Mouse (Mus musculus) heart, adult 8-10 months (tissue): ENCODE results near the gene Znhit3. TPM values are rescaled to one million over a fixed set of nuclear protein-coding genes. Genes with fewer than 3 reads are reported as not detected.
A peak's percentile ranks its signal among the peaks of the same experiment; 100 is the strongest.

Experiments
- DNase-seq: peaks from one replicate; pipeline ENCODE4 v3.0.0; 2022; ENCODE audit warnings: low spot score
- total RNA-seq, 4 experiments: library from RNA; stranded (reverse); gene quantifications; 2 replicates each; pipeline ENCODE4 v1.2.4; 2022

Znhit3 gene
- total RNA-seq, 4 experiments from 2014 or later, result 9.6 to 12.6 (median 12.1) TPM

- DNase-seq, result no peak
Observed at GRCm38 (mm10) chr11:84920981-84921380, 4.8 kb upstream of the Znhit3 start.

- no peak for DNase-seq
Observed at GRCm38 (mm10) chr11:84919951-84920350, 3.8 kb upstream of the Znhit3 start.

GRCm38 (mm10) chr11:84919276-84919675 lies 3.1 kb upstream of the Znhit3 start:
- no peak for DNase-seq

- DNase-seq, result peak; percentile 88
Observed at GRCm38 (mm10) chr11:84918425-84918824, 2.3 kb upstream of the Znhit3 start.

GRCm38 (mm10) chr11:84916703-84917300 lies 636 bp upstream of the Znhit3 start:
- no peak for DNase-seq

GRCm38 (mm10) chr11:84914673-84915072 lies 1.5 kb downstream of the Znhit3 start:
- DNase-seq, result no peak

- no peak for DNase-seq
Observed at GRCm38 (mm10) chr11:84910411-84910810, 5.8 kb downstream of the Znhit3 start.

GRCm38 (mm10) chr11:84908480-84908879 lies 7.7 kb downstream of the Znhit3 start:
- DNase-seq, result no peak

- DNase-seq, result no peak
Observed at GRCm38 (mm10) chr11:84907081-84907480, 9.1 kb downstream of the Znhit3 start.

GRCm38 (mm10) chr11:84904597-84905144 lies 11.5 kb downstream of the Znhit3 start:
- no peak for DNase-seq

- DNase-seq, result no peak
Observed at GRCm38 (mm10) chr11:84893113-84893512, 23.1 kb downstream of the Znhit3 start.

- no peak for DNase-seq
Observed at GRCm38 (mm10) chr11:84891705-84892104, 24.5 kb downstream of the Znhit3 start.

GRCm38 (mm10) chr11:84889492-84889891 lies 26.7 kb downstream of the Znhit3 start:
- DNase-seq, result no peak

GRCm38 (mm10) chr11:84888025-84888424 lies 28.1 kb downstream of the Znhit3 start:
- DNase-seq, result no peak

GRCm38 (mm10) chr11:84886767-84887511 lies 29.2 kb downstream of the Znhit3 start:
- no peak for DNase-seq

GRCm38 (mm10) chr11:84886236-84886635 lies 29.9 kb downstream of the Znhit3 start:
- DNase-seq, result no peak

GRCm38 (mm10) chr11:84885238-84885637 lies 30.9 kb downstream of the Znhit3 start:
- DNase-seq, result no peak

- no peak for DNase-seq
Observed at GRCm38 (mm10) chr11:84882346-84882745, 33.8 kb downstream of the Znhit3 start.

- DNase-seq, result no peak
Observed at GRCm38 (mm10) chr11:84880971-84881370, 35.2 kb downstream of the Znhit3 start.

- DNase-seq, result peak; percentile 45
Observed at GRCm38 (mm10) chr11:84880465-84880961, 35.7 kb downstream of the Znhit3 start.

- DNase-seq, result peak; percentile 72
Observed at GRCm38 (mm10) chr11:84879772-84880464, 36.2 kb downstream of the Znhit3 start, which contains the start of the genes Myo19 and Pigw. Gene Myo19, plus strand, starts transcription at chr11:84880148. Gene Pigw, minus strand, starts transcription at chr11:84880285.
